In genomic region chr9:35158477-35158876, GRCm38 (mm10) we compare ENCODE assay signal across 29 mouse cellular contexts.
"Had no signal": no experiment of that assay in that cellular context is flagged by ENCODE, and none has a peak within 500 bp of the region (broad histone marks: within the 10 kb centered on the region; RNA-seq: fewer than 3 reads in every experiment).

No protein-coding gene starts in this region.

- H3K4me3 ChIP-seq: embryonic facial prominence, embryonic 10.5 days; embryonic facial prominence, embryonic 12.5 days; embryonic facial prominence, embryonic 13.5 days; embryonic facial prominence, embryonic 15.5 days; erythroblast, embryonic 14.5 days; forebrain, embryonic 10.5 days; forebrain, embryonic 12.5 days; forebrain, embryonic 13.5 days; forebrain, embryonic 15.5 days; gastrocnemius, adult 2 months; heart, adult 2 months had no signal

- H3K9ac ChIP-seq: embryonic facial prominence, embryonic 12.5 days; embryonic facial prominence, embryonic 13.5 days; embryonic facial prominence, embryonic 15.5 days; forebrain, embryonic 12.5 days; forebrain, embryonic 13.5 days; forebrain, embryonic 15.5 days; forebrain, postnatal 0 days had no signal

- H3K27ac ChIP-seq: embryonic facial prominence, embryonic 10.5 days; embryonic facial prominence, embryonic 12.5 days; embryonic facial prominence, embryonic 13.5 days; embryonic facial prominence, embryonic 15.5 days; forebrain, embryonic 10.5 days; forebrain, embryonic 12.5 days; forebrain, embryonic 13.5 days; forebrain, embryonic 15.5 days; gastrocnemius, adult 2 months; heart, adult 2 months had no signal

- H3K4me2 ChIP-seq: embryonic facial prominence, embryonic 12.5 days; embryonic facial prominence, embryonic 13.5 days; embryonic facial prominence, embryonic 15.5 days; forebrain, embryonic 12.5 days; forebrain, embryonic 13.5 days; forebrain, embryonic 15.5 days had no signal

- H3K4me1 ChIP-seq: embryonic facial prominence, embryonic 12.5 days; forebrain, embryonic 12.5 days; forebrain, embryonic 13.5 days had no signal

- H3K36me3 ChIP-seq: embryonic facial prominence, embryonic 15.5 days; forebrain, embryonic 12.5 days; forebrain, embryonic 15.5 days had no signal

- H3K9me3 ChIP-seq: embryonic facial prominence, embryonic 10.5 days; embryonic facial prominence, embryonic 12.5 days; embryonic facial prominence, embryonic 13.5 days; embryonic facial prominence, embryonic 15.5 days; forebrain, embryonic 10.5 days; forebrain, embryonic 12.5 days; forebrain, embryonic 13.5 days; forebrain, embryonic 15.5 days had no signal

- ATAC-seq: forebrain, embryonic 13.5 days; forebrain, embryonic 14.5 days; forebrain, embryonic 15.5 days; forebrain, embryonic 16.5 days; forebrain, postnatal 0 days had no signal

- DNase-seq: cerebellum, adult 2 months; cerebellum, adult 8-10 months; cerebellum, adult 9-10 months; cerebellum, adult 9-11 months; cerebellum, postnatal 10 days; cerebellum, postnatal 14 days; cerebellum, postnatal 25 days; cerebellum, postnatal 36 days; embryo, embryonic 11 days; forebrain, postnatal 0 days; gastrocnemius, adult 2 months; gastrocnemius, postnatal 10 days; gastrocnemius, postnatal 14 days; gastrocnemius, postnatal 25 days; gastrocnemius, postnatal 36 days; heart, adult 11 months; heart, adult 18-20 months; heart, adult 2 months had no signal

- H3K27me3 ChIP-seq: embryonic facial prominence, embryonic 12.5 days; embryonic facial prominence, embryonic 13.5 days; embryonic facial prominence, embryonic 15.5 days; forebrain, embryonic 12.5 days; forebrain, embryonic 13.5 days; forebrain, embryonic 15.5 days had no signal
